Mouse (Mus musculus): Measurements from ENCODE around the gene Itpkc.

Gene Itpkc

GRCm38 (mm10) chr7:27235726-27236125 is 7.3 kb upstream of the Itpkc start:
- DNase-seq, result no peak

GRCm38 (mm10) chr7:27233300-27233699 is 4.8 kb upstream of the Itpkc start:
- no peak for DNase-seq

GRCm38 (mm10) chr7:27232781-27233281 is 4.4 kb upstream of the Itpkc start, which contains the start of gene Coq8b:
Coq8b (plus strand) TSS chr7:27233023.
- DNase-seq, result peak; percentile 94

- DNase-seq, result no peak
Observed at GRCm38 (mm10) chr7:27231693-27232331, 3.4 kb upstream of the Itpkc start.

- no peak for DNase-seq
Observed at GRCm38 (mm10) chr7:27230781-27231180, 2.3 kb upstream of the Itpkc start.

- DNase-seq, result no peak
Observed at GRCm38 (mm10) chr7:27228865-27229264, 404 bp upstream of the Itpkc start.

GRCm38 (mm10) chr7:27227676-27228075 is 785 bp downstream of the Itpkc start:
- no peak for DNase-seq

GRCm38 (mm10) chr7:27227276-27227675 is 1.2 kb downstream of the Itpkc start:
- no peak for DNase-seq

GRCm38 (mm10) chr7:27224877-27225575 is 3.4 kb downstream of the Itpkc start:
- DNase-seq, result no peak

GRCm38 (mm10) chr7:27222538-27222937 is 5.9 kb downstream of the Itpkc start:
- no peak for DNase-seq

- DNase-seq, result no peak
Observed at GRCm38 (mm10) chr7:27221939-27222338, 6.5 kb downstream of the Itpkc start.

- DNase-seq, result no peak
Observed at GRCm38 (mm10) chr7:27219937-27220336, 8.5 kb downstream of the Itpkc start.

GRCm38 (mm10) chr7:27218586-27218985 is 9.9 kb downstream of the Itpkc start:
- no peak for DNase-seq

- no peak for DNase-seq
Observed at GRCm38 (mm10) chr7:27212626-27213025, 15.8 kb downstream of the Itpkc start.

- peak; percentile 39 for DNase-seq
Observed at GRCm38 (mm10) chr7:27203730-27204449, 24.6 kb downstream of the Itpkc start.

- no peak for DNase-seq
Observed at GRCm38 (mm10) chr7:27198779-27199178, 29.7 kb downstream of the Itpkc start.

- DNase-seq, result no peak
Observed at GRCm38 (mm10) chr7:27198355-27198754, 30.1 kb downstream of the Itpkc start.

- DNase-seq, result no peak
Observed at GRCm38 (mm10) chr7:27197634-27198033, 30.8 kb downstream of the Itpkc start.

- DNase-seq, result no peak
Observed at GRCm38 (mm10) chr7:27197136-27197535, 31.3 kb downstream of the Itpkc start.

GRCm38 (mm10) chr7:27195681-27196611 is 32.5 kb downstream of the Itpkc start, which contains the start of the genes BC024978 and Snrpa:
BC024978 (plus strand) TSS chr7:27195781.
Snrpa (minus strand) TSS chr7:27196271.
- DNase-seq, result peak; percentile 96

GRCm38 (mm10) chr7:27193731-27194130 is 34.7 kb downstream of the Itpkc start:
- DNase-seq, result no peak

- DNase-seq, result no peak
Observed at GRCm38 (mm10) chr7:27192434-27192833, 36.0 kb downstream of the Itpkc start.
